Mouse (Mus musculus): ENCODE results near the gene Ptcra. TPM values are rescaled to one million over a fixed set of nuclear protein-coding genes. Genes with fewer than 3 reads are reported as not detected.
"Not testable (repeated sequence)": the region's sequence is repeated elsewhere in the genome, so short reads cannot be mapped to it uniquely, and the experiment has no call there.

Ptcra gene
- total and polyA plus RNA-seq, 2 experiments from 2014 or later = 0.20 TPM; not detected in 1

GRCm38 (mm10) chr17:46770546-46770945 lies 7.0 kb upstream of the Ptcra start:
- Histone ChIP-seq H3K27me3 (ENCODE audit: insufficient read depth, low read length) (no peaks in the 10 kb centered on the region), H3K4me2 (ENCODE audit: low read depth, low read length, poor library complexity, severe bottlenecking) (no peak overlapping the region), H3K4me1 (ENCODE audit: insufficient read depth, low read length) (no peaks in the 10 kb centered on the region), H3K36me3 (ENCODE audit: insufficient read depth, low read length) (0 out of 2 replicates have a peak, but pooled peaks cover 2% of the 10 kb centered on the region), H3K9me3 (ENCODE audit: low read length) (no peaks in the 10 kb centered on the region), H3K27ac (ENCODE audit: low read depth, low read length) (no peak overlapping the region), H3K9ac (replicated peaks; ENCODE audit: low read length, poor library complexity, severe bottlenecking) (no peak overlapping the region), H3K4me3 (ENCODE audit: low read depth, low read length) (no peak overlapping the region)
- 92% methylated on average over 11 of the region's 11 CpGs for WGBS
- no peak for TF ChIP-seq CTCF (IDR thresholded peaks at IDR 0.05)
- DNase-seq (ENCODE audit: low spot score) (no peak), ATAC-seq (ENCODE audit: low FRiP score) (no peak)

DNA sequence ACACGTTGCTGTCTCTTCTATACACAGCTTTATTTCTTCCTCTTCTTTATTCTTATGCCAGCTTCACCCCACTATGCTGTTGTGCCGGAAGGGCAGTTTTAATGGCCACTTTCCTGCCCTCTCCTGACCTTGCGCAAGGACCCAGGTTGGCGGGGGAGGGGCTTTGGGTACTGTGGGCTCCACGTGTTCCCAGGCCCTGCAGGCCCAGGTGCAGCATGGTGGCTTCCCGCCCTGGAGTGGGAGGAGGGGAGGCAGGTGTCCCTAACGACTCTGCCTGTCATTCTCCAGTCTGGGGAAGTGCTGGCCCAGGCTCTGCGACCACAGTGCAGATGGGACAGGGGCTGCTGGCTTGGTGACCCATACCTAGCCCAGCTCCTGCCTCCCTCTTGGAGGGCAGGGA lies 4.4 kb upstream of the Ptcra start:
- DNase-seq (ENCODE audit: low spot score) (no peak), ATAC-seq (ENCODE audit: low FRiP score) (no peak)
- Histone ChIP-seq H3K9me3 (ENCODE audit: low read length) (no peaks in the 10 kb centered on the region), H3K36me3 (ENCODE audit: insufficient read depth, low read length) (no peaks in the 10 kb centered on the region), H3K9ac (replicated peaks; ENCODE audit: low read length, poor library complexity, severe bottlenecking) (no peak overlapping the region), H3K27me3 (ENCODE audit: insufficient read depth, low read length) (no peaks in the 10 kb centered on the region), H3K4me1 (ENCODE audit: insufficient read depth, low read length) (no peaks in the 10 kb centered on the region), H3K27ac (ENCODE audit: low read depth, low read length) (no peak overlapping the region), H3K4me3 (ENCODE audit: low read depth, low read length) (no peak overlapping the region), H3K4me2 (ENCODE audit: low read depth, low read length, poor library complexity, severe bottlenecking) (no peak overlapping the region)
- TF ChIP-seq CTCF (IDR thresholded peaks at IDR 0.05) = no peak
- 63% methylated on average over 8 of the region's 8 CpGs for WGBS

DNA sequence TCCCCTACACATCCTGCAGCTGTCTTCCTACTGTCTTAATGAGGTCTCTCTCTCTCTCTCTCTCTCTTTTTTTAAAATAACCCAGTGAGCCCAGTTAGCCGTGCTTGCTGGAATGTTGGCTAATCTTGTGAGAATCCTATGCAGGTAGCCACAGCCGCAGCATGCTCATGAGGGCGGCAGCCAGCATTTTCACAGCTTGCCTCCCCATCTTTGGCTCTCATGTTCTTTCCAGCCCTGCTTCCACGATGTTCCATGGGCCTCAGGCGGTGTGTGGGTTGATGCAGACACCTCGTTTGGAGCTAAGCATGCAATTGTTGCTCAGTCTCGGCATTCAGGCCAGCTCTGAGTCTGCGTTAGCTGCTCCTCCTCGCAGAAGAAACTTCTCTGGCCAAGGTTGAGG lies 1.4 kb upstream of the Ptcra start:
- not testable (repeated sequence) for H3K4me2 ChIP-seq (ENCODE audit: low read depth, low read length, poor library complexity, severe bottlenecking); H3K9ac ChIP-seq (replicated peaks; ENCODE audit: low read length, poor library complexity, severe bottlenecking); DNase-seq (ENCODE audit: low spot score); H3K4me3 ChIP-seq (ENCODE audit: low read depth, low read length); ATAC-seq (ENCODE audit: low FRiP score); H3K9me3 ChIP-seq (ENCODE audit: low read length); H3K27ac ChIP-seq (ENCODE audit: low read depth, low read length); H3K27me3 ChIP-seq (ENCODE audit: insufficient read depth, low read length); H3K4me1 ChIP-seq (ENCODE audit: insufficient read depth, low read length); H3K36me3 ChIP-seq (ENCODE audit: insufficient read depth, low read length)
- 69% methylated on average over 8 of the region's 9 CpGs for WGBS

- Histone ChIP-seq H3K9me3 (ENCODE audit: low read length) (no peaks in the 10 kb centered on the region), H3K4me2 (ENCODE audit: low read depth, low read length, poor library complexity, severe bottlenecking) (no peak overlapping the region), H3K36me3 (ENCODE audit: insufficient read depth, low read length) (no peaks in the 10 kb centered on the region), H3K27me3 (ENCODE audit: insufficient read depth, low read length) (no peaks in the 10 kb centered on the region; the same call in 1 of the 2 replicates), H3K4me3 (ENCODE audit: low read depth, low read length) (no peak overlapping the region), H3K9ac (replicated peaks; ENCODE audit: low read length, poor library complexity, severe bottlenecking) (no peak overlapping the region), H3K27ac (ENCODE audit: low read depth, low read length) (no peak overlapping the region), H3K4me1 (ENCODE audit: insufficient read depth, low read length) (no peaks in the 10 kb centered on the region)
- WGBS = 80% methylated on average over 12 of the region's 12 CpGs
- no peak for TF ChIP-seq CTCF (IDR thresholded peaks at IDR 0.05)
- no peak for ATAC-seq (ENCODE audit: low FRiP score)
- no peak for DNase-seq (ENCODE audit: low spot score)
Observed at GRCm38 (mm10) chr17:46758753-46759152, 4.8 kb downstream of the Ptcra start.

- under 1% methylated on average over 58 of the region's 58 CpGs for WGBS
- DNase-seq (ENCODE audit: low spot score) (peak; percentile 99), ATAC-seq (ENCODE audit: low FRiP score) (peak; percentile 98)
- H3K4me1 ChIP-seq (ENCODE audit: insufficient read depth, low read length) = peaks cover 4% of the 10 kb centered on the region; the same call in 1 of the 2 replicates
- no peaks in the 10 kb centered on the region for H3K36me3 ChIP-seq (ENCODE audit: insufficient read depth, low read length)
- TF ChIP-seq CTCF (IDR thresholded peaks at IDR 0.05) = no peak
- H3K4me2 ChIP-seq (ENCODE audit: low read depth, low read length, poor library complexity, severe bottlenecking) = peak within 1 kb of the TSS; percentile 59
- no peaks in the 10 kb centered on the region; the same call in 1 of the 2 replicates for H3K27me3 ChIP-seq (ENCODE audit: insufficient read depth, low read length)
- peak within 1 kb of the TSS; percentile 47 for H3K4me3 ChIP-seq (ENCODE audit: low read depth, low read length)
- H3K9ac ChIP-seq (replicated peaks; ENCODE audit: low read length, poor library complexity, severe bottlenecking) = peak within 1 kb of the TSS; percentile 60
- H3K27ac ChIP-seq (ENCODE audit: low read depth, low read length) = peak within 1 kb of the TSS; percentile 85
- no peaks in the 10 kb centered on the region for H3K9me3 ChIP-seq (ENCODE audit: low read length)
Observed at GRCm38 (mm10) chr17:46751794-46752556, 11.5 kb downstream of the Ptcra start, which contains the start of gene Cnpy3. Cnpy3 (minus strand) TSS chr17:46752214.

DNA sequence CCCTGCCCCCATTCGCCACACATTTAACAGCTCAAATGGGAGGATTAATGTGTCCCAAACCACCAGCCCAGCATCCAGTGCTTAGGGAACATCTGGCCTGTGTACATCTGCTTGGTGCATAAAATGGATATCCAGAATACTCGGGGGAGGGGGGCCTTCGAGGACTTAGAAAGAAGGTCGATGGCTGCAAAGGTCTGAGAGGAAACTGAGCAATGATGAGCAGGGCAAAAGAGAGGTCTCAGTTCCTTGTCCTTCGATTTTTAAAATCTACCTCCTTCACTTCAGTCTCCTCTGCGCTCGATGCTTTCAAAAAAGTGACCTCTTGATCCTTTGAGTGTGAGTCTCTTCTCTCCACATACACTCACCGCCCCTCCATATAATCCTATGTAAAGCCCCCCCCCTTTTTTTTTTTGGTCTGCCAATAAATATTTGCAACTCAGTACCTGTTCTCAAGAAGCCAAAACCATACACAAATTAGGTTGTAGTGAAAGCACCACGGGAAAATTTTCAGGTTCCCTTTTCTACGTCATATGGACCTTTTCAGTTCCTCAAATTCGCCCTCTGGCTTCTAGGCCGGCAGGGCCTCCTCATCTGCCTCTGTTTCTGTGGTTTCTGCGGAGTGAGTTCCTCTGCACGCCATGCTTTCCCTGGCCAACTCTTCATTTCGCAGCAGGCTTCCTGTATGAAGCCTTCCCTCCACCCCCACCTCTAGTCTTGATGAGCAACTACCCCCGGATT lies 12.3 kb downstream of the Ptcra start:
- H3K4me1 ChIP-seq (ENCODE audit: insufficient read depth, low read length) = peaks cover 4% of the 10 kb centered on the region; the same call in 1 of the 2 replicates
- peak overlapping the region; percentile 59 for H3K4me2 ChIP-seq (ENCODE audit: low read depth, low read length, poor library complexity, severe bottlenecking)
- peak overlapping the region; percentile 85 for H3K27ac ChIP-seq (ENCODE audit: low read depth, low read length)
- peak overlapping the region; percentile 60 for H3K9ac ChIP-seq (replicated peaks; ENCODE audit: low read length, poor library complexity, severe bottlenecking)
- DNase-seq (ENCODE audit: low spot score) = peak; percentile 50
- H3K4me3 ChIP-seq (ENCODE audit: low read depth, low read length) = peak overlapping the region; percentile 47
- no peaks in the 10 kb centered on the region for H3K9me3 ChIP-seq (ENCODE audit: low read length)
- H3K36me3 ChIP-seq (ENCODE audit: insufficient read depth, low read length) = no peaks in the 10 kb centered on the region
- 23% methylated on average over 16 of the region's 16 CpGs for WGBS
- H3K27me3 ChIP-seq (ENCODE audit: insufficient read depth, low read length) = no peaks in the 10 kb centered on the region; the same call in 1 of the 2 replicates
- ATAC-seq (ENCODE audit: low FRiP score) = no peak; the same call in 1 of the 2 replicates
- TF ChIP-seq CTCF (IDR thresholded peaks at IDR 0.05) = no peak
